Mouse (Mus musculus): ENCODE data around the gene Tas2r113.
"Not testable (repeated sequence)": the region's sequence is repeated elsewhere in the genome, so short reads cannot be mapped to it uniquely, and the experiment has no call there.

Gene Tas2r113

DNA sequence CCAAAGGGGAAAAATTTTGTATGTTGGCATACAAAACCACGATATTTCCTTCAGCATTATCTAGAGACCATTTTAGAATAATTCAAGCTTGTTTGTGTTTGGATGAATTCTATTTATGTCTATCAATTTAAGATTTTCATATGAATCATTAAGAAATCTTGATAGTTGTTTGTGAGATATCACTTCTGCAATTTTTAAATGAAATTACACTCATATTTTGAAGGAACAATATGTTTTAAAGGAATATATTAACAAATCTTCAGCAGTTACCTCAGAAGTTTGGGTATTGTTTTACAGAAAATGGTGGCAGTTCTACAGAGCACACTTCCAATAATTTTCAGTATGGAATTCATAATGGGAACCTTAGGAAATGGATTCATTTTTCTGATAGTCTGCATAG lies at the start of gene Tas2r113:
Gene Tas2r113, plus strand, starts transcription at position 301 of the 400 bp plus-strand sequence.
- no peak for DNase-seq

GRCm38 (mm10) chr6:132846842-132847241 lies 46.0 kb upstream of the Tas2r113 start, which contains the start of gene Tas2r123:
Tas2r123 (plus strand) TSS chr6:132847142.
- DNase-seq: no peak

DNA sequence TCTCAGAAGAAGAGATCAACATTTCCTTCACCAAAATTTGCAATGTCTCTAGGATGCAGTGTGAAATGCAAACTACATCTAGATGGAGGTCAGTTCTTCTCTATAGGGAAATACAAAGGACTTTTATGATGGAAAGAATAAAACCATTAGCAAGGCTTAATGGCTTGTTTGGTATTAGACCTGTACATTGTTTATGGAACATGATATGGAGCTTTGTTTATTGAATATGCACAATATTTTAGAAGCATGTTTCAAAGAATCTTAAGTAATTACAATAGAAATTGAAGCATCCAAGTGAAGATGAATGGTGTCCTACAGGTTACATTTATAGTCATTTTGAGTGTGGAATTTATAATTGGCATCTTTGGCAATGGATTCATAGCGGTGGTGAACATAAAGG lies 37.7 kb upstream of the Tas2r113 start, which contains the start of gene Tas2r116:
Gene Tas2r116, plus strand, starts transcription at position 301 of the 400 bp plus-strand sequence.
- no peak for DNase-seq

- DNase-seq: no peak
Observed at GRCm38 (mm10) chr6:132867708-132868107, 25.1 kb upstream of the Tas2r113 start, which contains the start of gene Tas2r110. Tas2r110 (plus strand) TSS chr6:132868008.

DNA sequence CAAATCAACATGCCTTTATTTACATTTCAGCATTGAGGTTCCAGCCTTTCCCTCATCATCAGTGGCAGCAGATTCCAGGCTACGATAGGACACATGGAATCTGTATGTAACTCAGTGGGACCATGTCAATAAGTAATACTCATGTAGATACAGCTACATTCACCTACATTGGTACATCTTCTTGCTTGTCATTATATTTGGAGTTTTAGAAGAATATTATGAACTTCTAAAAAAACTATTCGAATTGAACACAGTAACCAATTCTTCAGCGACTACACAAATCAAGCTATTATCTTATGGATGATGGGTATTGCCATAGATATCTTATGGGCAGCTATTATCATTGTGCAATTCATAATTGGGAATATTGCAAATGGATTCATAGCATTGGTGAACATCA lies 16.5 kb downstream of the Tas2r113 start, which contains the start of gene Tas2r125:
Gene Tas2r125, plus strand, starts transcription at position 301 of the 400 bp plus-strand sequence.
- no peak for DNase-seq

DNA sequence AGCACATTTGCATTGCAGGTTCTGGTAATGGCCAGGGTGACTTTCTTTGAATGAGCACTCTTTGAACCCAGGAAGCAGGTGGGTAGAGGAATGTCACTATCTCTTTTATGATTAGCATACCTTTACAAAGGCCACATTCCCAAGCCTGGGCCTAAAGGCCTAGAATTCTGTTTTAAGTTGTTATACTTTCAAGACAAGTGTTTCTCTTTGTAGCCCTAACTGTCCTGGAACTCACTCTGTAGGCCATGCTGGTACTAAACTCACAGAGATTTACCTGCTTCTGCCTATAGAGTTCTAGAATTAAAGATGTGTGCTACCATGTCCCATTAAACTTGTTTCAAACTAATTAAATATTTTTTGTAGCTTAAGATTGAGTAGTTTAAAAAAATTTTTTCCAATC lies 48.6 kb downstream of the Tas2r113 start:
- not testable (repeated sequence) for DNase-seq
